Mouse (Mus musculus) T-helper 2 cell (primary cell): ENCODE measurements around the gene Hirip3.

Experiments
- in situ Hi-C: fragments of 300-600 bp; cut with MboI, MseI; formaldehyde crosslinking; loops from one replicate; pipeline ENCODE4 v1.15.1; 2025; ENCODE audit warnings: high pct_unique_total_duplicates

Hirip3 gene

DNA sequence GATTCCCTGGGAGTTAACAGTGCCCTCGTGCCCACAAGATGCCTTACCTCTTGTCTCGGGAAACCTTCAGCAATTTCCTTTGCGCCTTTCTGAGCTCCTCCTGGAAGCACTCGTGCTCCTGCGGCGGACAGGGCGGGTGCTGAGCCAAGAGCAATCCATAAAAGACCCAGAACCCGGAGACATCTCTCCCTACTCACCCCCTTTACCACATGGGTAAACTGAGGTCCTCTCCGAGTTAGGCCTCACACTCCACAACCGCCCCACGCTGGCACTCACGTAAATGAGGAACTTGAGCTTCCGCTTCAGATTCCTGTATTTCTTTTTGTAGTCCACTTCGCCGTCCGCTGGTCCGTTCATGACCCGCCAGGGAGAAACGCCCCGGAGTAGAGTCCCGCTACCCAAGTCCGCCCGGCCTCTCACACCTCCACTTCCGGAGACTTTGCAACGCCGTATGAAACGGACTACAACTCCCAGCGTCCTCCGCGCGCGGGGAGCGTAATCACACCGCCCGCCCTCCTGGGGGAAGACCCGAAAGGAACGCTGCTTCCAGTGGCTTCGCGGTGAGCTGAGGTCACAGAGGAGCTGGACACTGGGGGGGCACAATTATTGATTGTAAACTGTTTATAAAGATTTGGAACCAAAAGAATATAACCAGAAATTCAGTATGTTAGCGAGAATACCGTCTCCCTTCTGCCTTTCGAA is at the start of gene Hirip3:
Gene Hirip3 (plus strand): TSS at position 544 of the 702 bp plus-strand sequence.
- in situ Hi-C loops, result no loop called here

- in situ Hi-C loops, result loop anchor here (5.0 kb wide), 1 partner anchor 97 kb away; no protein-coding TSS in a partner anchor
Measured at GRCm38 (mm10) chr7:126815726-126816222, 46.0 kb upstream of the Hirip3 start.

- in situ Hi-C loops, result loop anchor here (5.0 kb wide), 1 partner anchor 96 kb away; no protein-coding TSS in a partner anchor
Measured at GRCm38 (mm10) chr7:126816494-126816893, 45.3 kb upstream of the Hirip3 start.

GRCm38 (mm10) chr7:126817595-126817994 is 44.2 kb upstream of the Hirip3 start:
- in situ Hi-C loops, result loop anchor here (5.0 kb wide), 1 partner anchor 95 kb away; no protein-coding TSS in a partner anchor

DNA sequence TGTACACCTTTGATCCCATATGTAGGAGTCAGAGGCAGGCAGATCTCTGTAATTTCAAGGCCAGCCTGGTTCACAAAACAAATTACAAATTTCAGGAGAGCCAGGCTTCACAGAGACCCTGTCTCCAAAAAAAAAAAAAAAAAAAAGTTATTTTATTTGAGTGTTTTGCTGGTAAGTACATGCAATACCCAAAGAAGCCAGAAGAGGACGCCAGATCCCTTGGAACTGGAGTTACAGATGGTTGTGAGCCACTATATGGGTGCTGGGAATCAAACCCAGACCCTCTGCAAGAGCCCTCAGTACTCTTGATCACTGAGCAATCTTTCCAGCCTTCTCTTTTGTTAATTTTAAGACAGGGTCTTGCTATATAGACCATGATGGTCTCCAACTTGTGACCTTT is 43.0 kb upstream of the Hirip3 start:
- in situ Hi-C loops, result loop anchor here (5.0 kb wide), 1 partner anchor 93 kb away; no protein-coding TSS in a partner anchor

- in situ Hi-C loops, result loop anchor here (5.0 kb wide), 1 partner anchor 140 kb away; no protein-coding TSS in a partner anchor
Measured at GRCm38 (mm10) chr7:126821835-126822511, 39.8 kb upstream of the Hirip3 start.

- in situ Hi-C loops, result loop anchor here (5.0 kb wide), 1 partner anchor 140 kb away; no protein-coding TSS in a partner anchor
Measured at GRCm38 (mm10) chr7:126822741-126823140, 39.0 kb upstream of the Hirip3 start.

DNA sequence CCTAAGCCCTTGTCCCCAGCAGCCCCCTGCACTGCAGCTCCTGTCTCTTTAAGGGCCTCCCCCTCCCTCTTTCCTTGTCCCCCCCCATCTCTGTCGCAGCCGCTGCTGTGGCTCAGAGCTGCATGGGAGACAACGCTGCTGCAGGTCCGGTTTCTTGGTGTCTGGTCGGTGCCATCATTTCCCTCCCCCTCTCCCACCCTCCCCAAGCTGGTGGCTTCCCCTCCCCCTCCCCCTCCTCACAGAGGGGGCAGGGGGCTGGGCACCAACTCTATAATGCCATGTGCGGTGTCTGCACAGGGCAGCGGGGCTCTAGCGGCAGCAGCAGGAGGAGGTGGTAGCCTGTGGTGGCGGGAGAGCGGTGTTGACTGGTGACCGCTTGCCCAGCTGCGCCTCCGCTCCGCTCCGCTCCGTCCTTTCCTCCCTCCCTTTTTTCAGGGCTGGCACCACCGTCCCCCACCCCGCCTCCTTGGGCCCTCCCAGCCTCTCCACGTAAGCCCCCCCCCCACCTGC is 38.5 kb upstream of the Hirip3 start:
- in situ Hi-C loops, result loop anchor here (5.0 kb wide), 1 partner anchor 139 kb away; no protein-coding TSS in a partner anchor

DNA sequence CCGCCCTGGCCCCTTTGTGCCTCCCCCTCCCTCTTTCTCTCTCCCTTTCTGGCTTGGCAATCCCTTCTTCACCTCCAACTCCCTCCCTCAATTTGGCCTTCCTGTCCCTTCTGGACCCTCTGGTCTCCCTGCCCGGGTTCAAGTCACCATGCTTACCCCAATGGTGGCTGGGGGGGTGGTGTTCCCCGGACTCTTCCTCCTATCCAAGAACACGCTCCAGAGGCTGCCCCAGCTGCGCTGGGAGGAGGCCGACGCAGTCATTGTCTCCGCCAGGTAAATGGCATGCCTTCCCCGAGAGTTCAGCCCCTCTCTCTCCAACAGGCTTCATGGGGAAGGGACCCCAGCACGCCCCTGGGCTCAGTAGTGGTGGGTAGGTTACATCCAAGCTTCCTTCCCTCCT is 37.8 kb upstream of the Hirip3 start:
- in situ Hi-C loops, result loop anchor here (5.0 kb wide), 1 partner anchor 138 kb away; no protein-coding TSS in a partner anchor

DNA sequence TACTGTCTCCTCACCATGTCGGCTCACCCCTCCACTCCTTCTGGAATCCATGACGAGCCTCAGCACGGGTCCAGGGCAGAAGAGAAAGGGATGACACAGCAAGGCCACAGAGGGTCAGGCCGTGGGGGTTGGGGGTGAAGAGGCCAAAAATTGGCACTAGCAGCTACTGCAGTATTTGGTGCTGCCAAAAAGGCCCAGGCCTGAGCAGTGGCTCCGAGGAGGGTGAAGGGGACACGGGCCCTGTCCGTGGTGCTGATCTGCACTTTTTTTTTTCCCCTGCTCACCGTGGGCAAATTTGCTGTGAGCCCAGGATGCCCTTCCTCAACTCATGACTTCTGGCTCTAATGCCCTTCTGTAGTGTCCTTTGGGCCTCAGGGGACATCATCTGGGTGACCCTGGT is 36.4 kb upstream of the Hirip3 start:
- in situ Hi-C loops, result loop anchor here (5.0 kb wide), 1 partner anchor 282 kb away; no protein-coding TSS in a partner anchor

- in situ Hi-C loops, result loop anchor here (5.0 kb wide), 1 partner anchor 281 kb away; no protein-coding TSS in a partner anchor
Measured at GRCm38 (mm10) chr7:126825952-126826351, 35.8 kb upstream of the Hirip3 start.

- in situ Hi-C loops, result no loop called here
Measured at GRCm38 (mm10) chr7:126831539-126831938, 30.2 kb upstream of the Hirip3 start, which contains the start of gene 4930451I11Rik. Gene 4930451I11Rik (minus strand): TSS chr7:126831639.

GRCm38 (mm10) chr7:126832036-126832598 is 29.7 kb upstream of the Hirip3 start:
- in situ Hi-C loops, result no loop called here

GRCm38 (mm10) chr7:126833294-126833693 is 28.5 kb upstream of the Hirip3 start:
- in situ Hi-C loops, result no loop called here

DNA sequence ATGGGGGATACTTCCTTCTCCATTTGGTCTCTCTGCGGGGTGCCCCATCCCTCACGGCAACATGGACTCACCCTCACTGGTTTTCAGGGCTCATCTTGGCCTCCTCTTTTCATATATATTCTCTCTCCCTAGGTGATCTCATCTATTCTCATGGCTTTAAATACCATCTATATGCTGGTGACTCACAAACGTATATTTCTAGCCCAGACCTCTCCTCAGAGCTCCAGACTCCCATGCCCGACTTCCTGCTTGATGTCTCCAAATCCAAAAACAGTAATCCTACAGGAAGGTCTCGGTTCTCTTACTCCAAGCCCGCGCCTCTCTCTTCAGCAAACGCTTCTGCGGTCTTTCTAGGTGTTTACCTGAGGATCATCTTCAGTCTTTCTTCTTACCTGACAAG is 18.5 kb upstream of the Hirip3 start:
- in situ Hi-C loops, result no loop called here

GRCm38 (mm10) chr7:126845516-126845915 is 16.3 kb upstream of the Hirip3 start:
- in situ Hi-C loops, result no loop called here

- in situ Hi-C loops, result no loop called here
Measured at GRCm38 (mm10) chr7:126847116-126847420, 14.7 kb upstream of the Hirip3 start, which contains the start of gene Doc2a. Gene Doc2a (plus strand): TSS chr7:126847416.

GRCm38 (mm10) chr7:126847421-126848398 is 14.1 kb upstream of the Hirip3 start:
- in situ Hi-C loops, result no loop called here

- in situ Hi-C loops, result no loop called here
Measured at GRCm38 (mm10) chr7:126848794-126849193, 13.0 kb upstream of the Hirip3 start.

GRCm38 (mm10) chr7:126850161-126850560 is 11.6 kb upstream of the Hirip3 start:
- in situ Hi-C loops, result no loop called here
